Mouse (Mus musculus) G1E (cell line): ENCODE results near the gene Epx. TPM values are rescaled to one million over a fixed set of nuclear protein-coding genes. Genes with fewer than 3 reads are reported as not detected.

Source experiments
- ATAC-seq: 2 replicates; pipeline ENCODE4 v1.8.0; 2016; ENCODE audit warnings: mild to moderate bottlenecking; ENCODE audit not compliant: insufficient number of reproducible peaks, poor library complexity, low FRiP score, severe bottlenecking; ENCODE audit errors: extremely low read depth
- DNase-seq: peaks from one replicate; pipeline ENCODE4 v3.0.0; 2012; ENCODE audit warnings: low spot score
- H3K27me3 ChIP-seq: 2 replicates; pipeline ENCODE4 v1.6.1; 2012; ENCODE audit warnings: mild to moderate bottlenecking, low read length, inconsistent platforms; ENCODE audit not compliant: insufficient read depth
- H3K36me3 ChIP-seq: replicated peaks from 2 replicates; pipeline ENCODE3; 2012; ENCODE audit warnings: mild to moderate bottlenecking, inconsistent platforms
- H3K4me1 ChIP-seq: 2 replicates; pipeline ENCODE4 v1.6.1; 2012; ENCODE audit warnings: low read depth, low read length, inconsistent platforms, mixed read lengths; ENCODE audit not compliant: insufficient read depth
- H3K4me3 ChIP-seq: 2 replicates; pipeline ENCODE4 v1.5.1; 2012; ENCODE audit warnings: low read depth, mild to moderate bottlenecking, inconsistent platforms, low read length, moderate library complexity, mixed read lengths
- H3K9me3 ChIP-seq: replicated peaks from 2 replicates; pipeline ENCODE4 v1.6.1; 2012; ENCODE audit warnings: inconsistent platforms
- CTCF ChIP-seq: IDR thresholded peaks from 2 replicates; pipeline ENCODE4 v1.5.1; 2012; ENCODE audit warnings: low read depth, low read length, inconsistent platforms, mixed read lengths
- GATA1 ChIP-seq: IDR thresholded peaks from 2 replicates; pipeline ENCODE4 v1.6.1; 2012; ENCODE audit warnings: borderline replicate concordance, low read length, inconsistent platforms, mixed read lengths
- GATA2 ChIP-seq: IDR thresholded peaks from 2 replicates; pipeline ENCODE4 v1.6.1; 2012; ENCODE audit warnings: low read depth, low read length, inconsistent platforms, borderline replicate concordance
- POLR2AphosphoS5 ChIP-seq: IDR thresholded peaks from 2 replicates; pipeline ENCODE4 v1.6.1; 2012; ENCODE audit warnings: low read depth, low read length, inconsistent platforms; ENCODE audit not compliant: insufficient replicate concordance
- TAL1 ChIP-seq: conservative IDR thresholded peaks from 2 replicates; pipeline ENCODE4 v1.6.1; 2012; ENCODE audit warnings: low read depth, low read length, inconsistent platforms, mixed read lengths
- polyA plus RNA-seq: library from polyadenylated mRNA; stranded (reverse); fragments of >175 nt; gene quantifications from 2 replicates; pipeline ENCODE4 v1.2.3, GENCODE M21; 2012
- total RNA-seq, 2 experiments: library from RNA; stranded (forward) in 1 of 2; stranded (reverse) in 1 of 2; fragments of 200-1000 nt in 1 of 2; fragments of >200 nt in 1 of 2; fragmentation: Nextera tagmentation in 1 of 2; gene quantifications; 2 replicates each; pipeline ENCODE4 v1.2.3; 2014 to 2017

Gene Epx
- total and polyA plus RNA-seq, 3 experiments = not detected

DNA sequence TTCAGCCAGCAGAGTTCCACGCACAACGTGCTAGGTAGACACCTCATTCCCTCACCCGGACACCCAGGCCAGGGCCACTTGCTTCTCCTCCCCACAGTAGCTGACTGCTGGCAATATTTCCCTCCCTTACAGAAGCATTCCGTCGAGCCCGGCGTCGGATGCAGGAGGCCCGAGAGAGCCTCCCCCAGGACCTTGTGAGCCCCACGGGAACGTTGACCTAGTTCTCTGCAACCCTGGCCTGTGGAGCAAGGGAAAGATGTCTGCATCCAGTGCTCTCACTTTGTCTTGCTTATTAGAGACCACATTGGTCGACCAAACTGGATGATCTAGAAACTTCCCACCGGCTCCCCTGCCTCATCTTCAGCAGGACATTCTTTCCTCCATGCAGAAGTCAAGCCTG lies 12.5 kb downstream of the Epx start:
- Histone ChIP-seq H3K36me3 (peaks cover 40% of the 10 kb centered on the region), H3K9me3 (no peaks in the 10 kb centered on the region), H3K27me3 (peaks cover 7% of the 10 kb centered on the region; the same call in 1 of the 2 replicates), H3K4me1 (no peaks in the 10 kb centered on the region), H3K4me3 (no peak overlapping the region)
- no peak for TF ChIP-seq POLR2AphosphoS5
- no peak for TF ChIP-seq GATA2
- no peak for TF ChIP-seq GATA1
- no peak for TF ChIP-seq CTCF
- no peak for TF ChIP-seq TAL1
- ATAC-seq (no peak), DNase-seq (no peak)

DNA sequence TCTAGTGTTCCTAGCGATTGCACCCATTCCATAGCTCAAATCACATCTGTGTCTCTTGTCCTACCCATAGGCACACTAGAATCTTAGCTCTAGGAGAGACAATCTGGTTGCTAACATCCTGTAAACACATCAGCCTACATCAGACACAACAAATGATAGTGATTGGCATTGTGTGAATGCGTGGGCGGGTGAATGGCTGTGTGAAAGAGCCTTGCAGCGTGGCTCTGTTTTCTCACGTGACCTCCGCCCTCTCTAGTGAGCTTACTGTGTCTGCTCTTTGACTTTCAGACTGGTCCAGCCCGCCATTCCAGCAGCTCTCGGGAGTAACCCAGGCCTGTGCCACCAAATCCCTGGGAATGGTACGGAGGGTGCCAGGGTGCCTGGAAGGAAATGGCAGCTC lies 14.9 kb downstream of the Epx start:
- H3K4me3 ChIP-seq = no peak overlapping the region
- peaks cover 7% of the 10 kb centered on the region; the same call in 1 of the 2 replicates for H3K27me3 ChIP-seq
- DNase-seq (no peak), ATAC-seq (no peak)
- H3K4me1 ChIP-seq = no peaks in the 10 kb centered on the region
- no peaks in the 10 kb centered on the region for H3K9me3 ChIP-seq
- no peak for TF ChIP-seq CTCF
- no peak for TF ChIP-seq GATA1
- no peak for TF ChIP-seq POLR2AphosphoS5
- TF ChIP-seq GATA2 = no peak
- TF ChIP-seq TAL1 = no peak
- H3K36me3 ChIP-seq = peaks cover 59% of the 10 kb centered on the region

DNA sequence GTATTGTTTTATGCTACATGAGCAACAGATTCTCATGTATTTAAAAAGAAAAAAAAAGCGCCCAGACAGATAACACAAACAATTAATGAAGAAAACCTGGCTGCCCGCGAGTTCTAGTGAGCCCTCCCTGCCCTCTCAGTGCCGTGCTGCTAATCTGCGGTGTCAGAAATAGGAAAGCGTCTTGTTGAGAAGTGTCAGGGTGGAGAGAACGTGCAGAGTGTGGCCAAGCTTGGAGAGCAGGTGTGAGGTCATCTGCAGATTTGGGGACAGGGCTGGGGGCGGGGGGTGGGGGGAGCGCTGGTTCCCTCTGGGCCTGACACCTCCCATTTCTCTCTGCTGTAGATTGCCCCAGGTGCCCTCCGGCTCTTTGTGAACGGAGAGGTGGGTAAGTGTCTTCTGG lies 16.1 kb downstream of the Epx start:
- Histone ChIP-seq H3K9me3 (no peaks in the 10 kb centered on the region), H3K27me3 (peaks cover 7% of the 10 kb centered on the region; the same call in 1 of the 2 replicates), H3K36me3 (peaks cover 59% of the 10 kb centered on the region), H3K4me1 (no peaks in the 10 kb centered on the region), H3K4me3 (no peak overlapping the region)
- ATAC-seq (no peak), DNase-seq (no peak)
- TF ChIP-seq GATA2 (no peak), TAL1 (no peak), CTCF (no peak), POLR2AphosphoS5 (no peak), GATA1 (no peak)

- Histone ChIP-seq H3K27me3 (peaks cover 3% of the 10 kb centered on the region; the same call in 1 of the 2 replicates), H3K36me3 (peaks cover 28% of the 10 kb centered on the region), H3K4me1 (peaks cover 8% of the 10 kb centered on the region), H3K4me3 (no peak overlapping the region), H3K9me3 (no peaks in the 10 kb centered on the region)
- DNase-seq (no peak), ATAC-seq (no peak)
- TF ChIP-seq CTCF (no peak), GATA1 (no peak), POLR2AphosphoS5 (no peak), TAL1 (no peak), GATA2 (no peak)
Observed at GRCm38 (mm10) chr11:87854550-87854949, 20.8 kb downstream of the Epx start.

- Histone ChIP-seq H3K9me3 (no peaks in the 10 kb centered on the region), H3K36me3 (peaks cover 27% of the 10 kb centered on the region), H3K4me1 (peaks cover 8% of the 10 kb centered on the region), H3K4me3 (peak overlapping the region; percentile 72), H3K27me3 (peaks cover 3% of the 10 kb centered on the region; the same call in 1 of the 2 replicates)
- DNase-seq (no peak), ATAC-seq (no peak)
- TF ChIP-seq GATA1 = no peak
- TF ChIP-seq POLR2AphosphoS5 = no peak
- TF ChIP-seq TAL1 = no peak
Observed at GRCm38 (mm10) chr11:87853597-87853954, 21.8 kb downstream of the Epx start.

GRCm38 (mm10) chr11:87852690-87853596 lies 22.4 kb downstream of the Epx start, which contains the start of gene Mks1:
Gene Mks1 (plus strand): TSS chr11:87853215.
- DNase-seq (peak; percentile 78), ATAC-seq (0 out of 2 replicates have a peak, but pooled peaks have one; percentile 34)
- TF ChIP-seq GATA2 = no peak
- TF ChIP-seq CTCF = no peak
- TF ChIP-seq POLR2AphosphoS5 = no peak
- no peak for TF ChIP-seq TAL1
- TF ChIP-seq GATA1 = no peak
- Histone ChIP-seq H3K4me3 (peak within 1 kb of the TSS; percentile 72), H3K4me1 (peaks cover 8% of the 10 kb centered on the region), H3K9me3 (no peaks in the 10 kb centered on the region), H3K27me3 (peaks cover 3% of the 10 kb centered on the region; the same call in 1 of the 2 replicates), H3K36me3 (peaks cover 20% of the 10 kb centered on the region)
